Mouse (Mus musculus) c-Kit-positive CD71-negative TER-119-negative erythroid progenitor cells, embryonic 14.5 days (primary cell): ENCODE results near the gene Fam118a.
"Not testable (repeated sequence)": the region's sequence is repeated elsewhere in the genome, so short reads cannot be mapped to it uniquely, and the experiment has no call there.

Experiments used
- DNase-seq: peaks from one replicate; pipeline ENCODE4 v3.0.0-alpha.2; 2013; ENCODE audit warnings: low read depth

Fam118a gene

GRCm38 (mm10) chr15:85012662-85013054 is 16.1 kb upstream of the Fam118a start:
- DNase-seq = no peak

GRCm38 (mm10) chr15:85015771-85016170 is 13.0 kb upstream of the Fam118a start:
- DNase-seq = no peak

GRCm38 (mm10) chr15:85016951-85017664 is 11.6 kb upstream of the Fam118a start, which contains the start of gene Upk3a:
Gene Upk3a (plus strand): TSS chr15:85017141.
- DNase-seq = no peak

GRCm38 (mm10) chr15:85022211-85022610 is 6.5 kb upstream of the Fam118a start:
- DNase-seq = no peak

GRCm38 (mm10) chr15:85026197-85026596 is 2.6 kb upstream of the Fam118a start:
- no peak for DNase-seq

- no peak for DNase-seq
Measured at GRCm38 (mm10) chr15:85027740-85028139, 1.0 kb upstream of the Fam118a start.

GRCm38 (mm10) chr15:85030643-85031042 is 1.9 kb downstream of the Fam118a start:
- not testable (repeated sequence) for DNase-seq

GRCm38 (mm10) chr15:85031866-85032265 is 3.1 kb downstream of the Fam118a start:
- no peak for DNase-seq

GRCm38 (mm10) chr15:85033916-85034315 is 5.2 kb downstream of the Fam118a start:
- DNase-seq = not testable (repeated sequence)

- DNase-seq = peak; percentile 93
Measured at GRCm38 (mm10) chr15:85036566-85037342, 8.0 kb downstream of the Fam118a start.

- no peak for DNase-seq
Measured at GRCm38 (mm10) chr15:85037343-85037690, 8.6 kb downstream of the Fam118a start.

- no peak for DNase-seq
Measured at GRCm38 (mm10) chr15:85041546-85042225, 12.9 kb downstream of the Fam118a start.

- peak; percentile 74 for DNase-seq
Measured at GRCm38 (mm10) chr15:85042361-85042954, 13.7 kb downstream of the Fam118a start.

GRCm38 (mm10) chr15:85043116-85043515 is 14.4 kb downstream of the Fam118a start:
- no peak for DNase-seq

GRCm38 (mm10) chr15:85043761-85044160 is 15.0 kb downstream of the Fam118a start:
- no peak for DNase-seq

- DNase-seq = no peak
Measured at GRCm38 (mm10) chr15:85046230-85046950, 17.6 kb downstream of the Fam118a start.

GRCm38 (mm10) chr15:85047865-85048264 is 19.1 kb downstream of the Fam118a start:
- no peak for DNase-seq

GRCm38 (mm10) chr15:85049758-85050157 is 21.0 kb downstream of the Fam118a start:
- DNase-seq = no peak

- DNase-seq = no peak
Measured at GRCm38 (mm10) chr15:85054098-85054497, 25.4 kb downstream of the Fam118a start.

- no peak for DNase-seq
Measured at GRCm38 (mm10) chr15:85055186-85055585, 26.4 kb downstream of the Fam118a start.

GRCm38 (mm10) chr15:85063421-85063820 is 34.7 kb downstream of the Fam118a start:
- DNase-seq = no peak

- peak; percentile 37 for DNase-seq
Measured at GRCm38 (mm10) chr15:85070561-85070960, 41.8 kb downstream of the Fam118a start.
